Mouse (Mus musculus): Measurements from ENCODE around the gene Grm4.

GRCm38 (mm10) chr17:27457038-27457577 is 64.1 kb downstream of the Grm4 start:
- no peak for TF ChIP-seq SRF (IDR thresholded peaks at IDR 0.05; ENCODE audit: control insufficient read depth, insufficient read length, low read depth)
- no peak for TF ChIP-seq POLR2AphosphoS2 (IDR thresholded peaks at IDR 0.05; ENCODE audit: insufficient read length, low read depth)
- TF ChIP-seq USF1 (IDR thresholded peaks at IDR 0.05; ENCODE audit: low read depth) = no peak
- no peak for TF ChIP-seq MYOD1 (IDR thresholded peaks at IDR 0.05; ENCODE audit: control insufficient read depth in 1 of 3, insufficient read length in 2 of 3, low read depth in 2 of 3)
- TF ChIP-seq MYOG (IDR thresholded peaks at IDR 0.05; ENCODE audit: control insufficient read depth in 1 of 3, insufficient read depth in 1 of 3, insufficient read length in 2 of 3, low read depth in 2 of 3) = no peak
- TF ChIP-seq POLR2A (IDR thresholded peaks at IDR 0.05; ENCODE audit: insufficient read length, low read depth) = no peak

Data from myocyte (in vitro differentiated cells).